Mouse (Mus musculus) E14TG2a.4 (cell line): ENCODE data around the gene Rab11fip3.

Experiments
- CTCF ChIP-seq: conservative IDR thresholded peaks from 2 replicates; pipeline ENCODE4 v1.5.1; 2014; ENCODE audit warnings: low read length
- NANOG ChIP-seq: IDR thresholded peaks from 2 replicates; pipeline ENCODE4 v1.6.1; 2014; ENCODE audit warnings: borderline replicate concordance, low read length, mixed read lengths
- POU5F1 ChIP-seq: IDR thresholded peaks from 2 replicates; pipeline ENCODE4 v1.6.1; 2014; ENCODE audit warnings: low read length, borderline replicate concordance

GRCm38 (mm10) chr17:26045285-26045684 lies 24.1 kb downstream of the Rab11fip3 start:
- TF ChIP-seq CTCF (no peak), NANOG (no peak), POU5F1 (no peak)
